Mouse (Mus musculus) megakaryocyte, embryonic 14.5 days (primary cell): ENCODE measurements around the gene Oosp3.

Experiments
- FLI1 ChIP-seq: IDR thresholded peaks from 2 replicates; pipeline ENCODE4 v1.6.1; 2012; ENCODE audit warnings: low read length, inconsistent platforms, mixed read lengths
- GATA1 ChIP-seq: IDR thresholded peaks from 3 replicates; pipeline ENCODE4 v1.6.1; 2012; ENCODE audit warnings: mixed read lengths, low read length, inconsistent platforms, borderline replicate concordance

DNA sequence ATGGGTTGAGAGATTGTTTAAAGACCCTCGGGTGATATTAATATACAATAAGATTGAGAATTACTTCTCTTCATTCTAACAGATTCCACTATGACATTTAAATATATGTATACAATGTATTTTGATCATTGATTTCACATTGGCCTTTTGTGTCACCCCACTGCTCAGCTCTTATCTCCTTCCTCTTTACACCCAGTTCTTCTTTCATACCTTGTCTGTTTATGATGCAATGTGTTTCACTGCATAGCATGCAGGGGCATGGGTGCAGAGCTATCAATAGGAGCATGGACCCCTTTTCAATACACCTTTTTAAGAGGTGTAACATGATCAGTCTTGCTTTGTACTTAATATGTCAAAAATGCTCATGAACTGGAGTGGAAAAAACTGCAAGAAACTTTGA is 33.4 kb downstream of the Oosp3 start:
- TF ChIP-seq GATA1 (no peak), FLI1 (no peak)
